Mouse (Mus musculus) ovary, adult 2 months (tissue): ENCODE measurements around the gene Clec2g. TPM values are rescaled to one million over a fixed set of nuclear protein-coding genes. Genes with fewer than 3 reads are reported as not detected.

Experiments
- polyA plus RNA-seq: library from polyadenylated mRNA; depleted of rRNA; stranded (reverse); fragments of >200 nt; gene quantifications from 2 replicates; pipeline ENCODE4 v1.2.3, GENCODE M21; 2012; rRNA removed

The Clec2g gene
- polyA plus RNA-seq, result not detected in 2 replicates

DNA sequence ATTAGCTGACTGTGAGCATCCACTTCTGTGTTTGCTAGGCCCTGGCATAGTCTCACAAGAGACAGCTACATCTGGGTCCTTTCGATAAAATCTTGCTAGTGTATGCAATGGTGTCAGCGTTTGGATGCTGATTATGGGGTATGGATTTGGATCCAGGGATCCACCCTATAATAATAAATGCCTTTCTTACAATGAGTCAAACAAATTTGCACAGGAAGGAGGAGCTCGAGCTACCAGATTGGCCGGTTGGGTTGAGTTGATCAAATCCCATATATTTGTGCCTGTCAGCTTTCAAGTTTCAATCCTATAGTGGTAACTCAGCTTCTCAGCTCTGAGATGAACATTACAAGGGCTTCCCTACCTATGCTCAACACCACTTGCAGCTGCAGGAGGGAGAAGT is at the start of gene Clec2g:
Clec2g (plus strand) TSS at position 301 of the 400 bp plus-strand sequence.

DNA sequence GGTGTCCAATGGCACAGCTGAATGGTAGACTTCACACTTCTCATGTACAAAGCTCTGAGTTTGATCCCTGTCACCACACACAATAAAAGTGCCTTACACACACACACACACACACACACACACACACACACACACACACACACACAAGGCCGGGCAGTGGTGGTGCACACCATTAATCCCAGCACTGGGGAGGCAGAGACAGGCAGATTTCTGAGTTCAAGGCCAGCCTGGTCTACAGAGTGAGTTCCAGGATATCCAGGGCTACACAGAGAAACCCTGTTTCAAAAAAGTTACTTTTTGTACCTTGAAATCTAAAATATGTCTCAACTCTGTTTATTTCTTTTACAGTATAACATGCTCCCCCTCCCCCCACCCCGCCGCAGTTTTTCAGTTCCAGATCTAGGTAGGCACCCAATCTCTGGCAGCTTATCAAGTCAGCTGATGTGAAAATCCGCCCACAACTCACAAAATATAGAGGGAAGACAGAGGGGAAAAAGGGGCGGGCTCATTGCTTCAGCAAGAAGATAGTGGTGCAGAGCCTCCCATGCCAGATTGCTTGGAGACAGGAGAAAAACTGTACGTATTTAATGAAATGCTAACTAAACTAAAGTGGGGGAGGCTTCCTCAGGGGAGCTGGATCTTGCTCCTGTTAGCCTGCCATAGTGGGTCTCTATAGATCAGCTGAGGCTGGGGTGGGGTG is 46.9 kb upstream of the Clec2g start, which contains the start of gene Clec2i:
Clec2i (plus strand) TSS at position 498 of the 700 bp plus-strand sequence.

DNA sequence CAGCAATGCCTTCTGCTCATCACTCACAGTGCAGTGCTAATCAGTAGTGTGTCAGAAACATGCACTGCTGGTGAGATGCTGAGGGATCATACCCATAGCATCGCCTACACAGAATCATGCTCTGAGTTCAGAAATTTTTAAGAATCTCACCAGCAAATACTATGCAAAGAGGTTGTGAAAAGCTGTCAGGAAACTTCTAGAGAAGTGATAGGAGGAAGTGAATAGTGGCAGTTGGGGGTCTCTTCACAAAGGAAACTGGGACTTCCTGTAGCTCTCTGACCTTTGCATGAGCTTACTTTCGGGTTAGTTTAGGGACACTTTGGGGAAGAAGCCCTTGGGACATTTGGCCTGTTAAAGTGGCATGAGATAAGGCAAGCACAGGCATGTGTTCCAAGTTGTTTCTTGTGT is 43.2 kb upstream of the Clec2g start, which contains the start of gene BC035044:
BC035044 (minus strand) TSS at position 179 of the 408 bp plus-strand sequence.

Other genes with a start within 250 kb of the Clec2g start
- gene Klrb1, start 211.3 kb upstream of the Clec2g start, polyA plus RNA-seq, result not detected in 2 replicates
- gene Klrb1c, start 145.2 kb upstream of the Clec2g start, polyA plus RNA-seq, result 0.14 and 0.32 TPM in 2 replicates
- gene Gm44511, start 108.1 kb upstream of the Clec2g start, polyA plus RNA-seq, result not detected in 2 replicates
- 0.09 TPM in 1 of 2 replicates, not detected in the other for gene Klrb1b, start 108.0 kb upstream of the Clec2g start, polyA plus RNA-seq
- gene Clec2i, start 46.8 kb upstream of the Clec2g start, polyA plus RNA-seq, result 0.11 TPM in 1 of 2 replicates, not detected in the other
- 0.64 and 0.80 TPM in 2 replicates for gene BC035044, start 43.3 kb upstream of the Clec2g start, polyA plus RNA-seq
- 0.18 TPM in 1 of 2 replicates, not detected in the other for gene Klrb1f, start 111.5 kb downstream of the Clec2g start, polyA plus RNA-seq
- not detected in 2 replicates for gene Clec2e, start 166.5 kb downstream of the Clec2g start, polyA plus RNA-seq
- gene Clec2d, start 246.2 kb downstream of the Clec2g start, polyA plus RNA-seq, result 6.5 and 6.6 TPM in 2 replicates